Mouse (Mus musculus) kidney, adult 8-10 months (tissue): ENCODE results near the gene Tmem120a.

ENCODE experiments used
- DNase-seq, 2 experiments: peaks; one replicate each; pipeline ENCODE4 v3.0.0; 2022

Tmem120a gene

GRCm38 (mm10) chr5:135707039-135707438, 37.2 kb downstream of the Tmem120a start:
- DNase-seq = no peak

GRCm38 (mm10) chr5:135705383-135705782, 38.9 kb downstream of the Tmem120a start:
- DNase-seq = no peak

DNA sequence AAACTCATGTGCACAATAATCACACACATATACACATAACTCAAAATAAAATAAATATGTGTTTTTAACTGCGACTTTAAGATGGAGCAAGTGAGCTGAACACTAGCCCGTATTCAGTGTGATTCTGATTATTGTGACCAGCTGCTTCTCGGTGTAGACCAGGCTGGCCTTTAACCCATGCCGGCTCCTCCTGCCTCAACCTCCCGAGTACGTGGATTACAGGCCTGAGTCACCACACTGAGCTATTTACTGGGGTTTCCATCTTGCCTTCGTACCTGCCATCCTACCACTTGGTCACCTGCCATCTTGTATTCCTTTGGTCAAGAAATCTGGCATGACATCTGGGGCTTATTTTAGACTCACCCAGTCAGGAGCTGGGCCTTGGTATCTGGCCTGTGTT, 40.8 kb downstream of the Tmem120a start:
- DNase-seq = no peak

GRCm38 (mm10) chr5:135702682-135703192, 41.5 kb downstream of the Tmem120a start:
- DNase-seq = no peak

DNA sequence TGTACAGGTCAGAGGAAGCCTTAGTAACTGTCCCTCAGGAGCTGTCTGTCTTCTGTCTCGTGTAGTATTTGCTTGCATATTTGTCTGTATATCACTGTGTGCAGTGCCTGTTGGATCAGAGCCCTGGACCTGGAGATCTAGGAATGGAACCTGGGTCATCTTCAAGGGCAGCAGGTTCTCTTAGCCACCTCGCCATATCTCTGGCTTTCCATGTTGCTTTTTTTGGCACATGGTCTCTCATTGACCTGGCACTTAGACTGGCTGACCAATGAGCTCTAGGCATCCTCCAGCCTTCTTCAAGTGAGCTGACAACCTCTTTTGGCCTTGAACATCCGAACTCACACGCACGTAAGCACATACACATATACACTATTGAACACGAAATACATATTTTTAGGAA, 42.1 kb downstream of the Tmem120a start:
- DNase-seq = no peak

DNA sequence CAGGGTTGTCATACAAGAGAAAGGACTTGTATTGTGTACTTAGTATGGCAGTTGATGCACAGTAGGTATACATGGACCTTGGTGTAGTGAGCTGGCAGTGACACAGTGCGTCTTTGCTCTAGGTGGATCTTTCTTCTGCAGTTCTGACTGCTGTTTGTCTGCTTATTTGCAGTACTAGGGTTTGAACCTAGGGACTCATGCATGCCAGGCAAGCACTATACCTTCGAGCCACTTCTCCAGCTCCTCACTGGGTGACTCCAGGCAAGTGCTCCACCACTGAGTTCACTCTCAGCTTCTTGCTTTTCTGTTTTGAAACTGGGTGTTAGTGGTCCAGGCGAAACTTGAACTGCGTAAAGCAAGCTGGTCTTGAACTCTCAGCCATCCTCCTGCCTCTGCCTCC, 42.6 kb downstream of the Tmem120a start:
- DNase-seq = no peak

DNA sequence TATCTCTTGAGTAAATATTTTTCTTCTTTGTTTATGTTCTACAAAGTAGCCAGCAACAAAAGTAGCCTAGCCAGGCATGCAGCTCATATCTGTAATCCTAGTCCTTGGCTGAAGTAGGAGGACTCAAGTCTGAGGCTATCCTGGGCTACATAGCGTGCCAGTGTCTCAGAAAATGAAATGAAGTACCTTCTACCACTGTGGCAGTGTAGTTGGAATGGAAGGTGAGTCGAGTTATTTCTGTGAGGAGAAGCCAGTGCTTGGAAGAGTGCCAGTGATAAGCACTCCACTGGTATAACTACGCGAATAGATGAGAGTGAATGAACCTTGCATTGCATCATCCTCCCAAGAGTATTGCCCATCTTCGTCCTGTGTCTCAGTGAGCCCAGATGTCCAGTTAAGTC, 46.5 kb downstream of the Tmem120a start:
- no peak for DNase-seq

DNA sequence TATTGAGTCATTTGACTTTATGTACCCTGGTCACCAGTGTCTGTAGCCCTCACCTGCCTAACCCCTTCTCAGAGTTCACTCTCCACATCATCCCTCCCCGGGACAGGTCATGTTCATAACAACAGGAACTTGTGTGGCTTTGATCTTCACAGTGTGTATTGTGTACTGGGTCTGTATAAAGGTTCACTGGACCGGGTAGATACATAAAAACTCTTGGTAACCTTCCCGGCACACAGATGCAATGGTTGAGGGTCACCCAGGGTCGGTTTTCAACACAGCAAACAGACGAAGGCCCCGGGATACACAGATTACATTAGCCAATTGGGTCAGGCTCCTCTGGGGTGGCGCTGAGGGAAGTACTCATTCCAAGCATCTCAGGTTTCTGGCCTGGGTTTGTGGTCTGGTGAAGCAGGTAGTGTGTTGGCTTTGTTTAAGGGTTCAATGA, 48.9 kb downstream of the Tmem120a start:
- DNase-seq = no peak

GRCm38 (mm10) chr5:135693281-135693853, 50.9 kb downstream of the Tmem120a start:
- peak; percentile 90 to 91 for DNase-seq

- no peak for DNase-seq
Observed at GRCm38 (mm10) chr5:135691266-135691665, 53.0 kb downstream of the Tmem120a start.

DNA sequence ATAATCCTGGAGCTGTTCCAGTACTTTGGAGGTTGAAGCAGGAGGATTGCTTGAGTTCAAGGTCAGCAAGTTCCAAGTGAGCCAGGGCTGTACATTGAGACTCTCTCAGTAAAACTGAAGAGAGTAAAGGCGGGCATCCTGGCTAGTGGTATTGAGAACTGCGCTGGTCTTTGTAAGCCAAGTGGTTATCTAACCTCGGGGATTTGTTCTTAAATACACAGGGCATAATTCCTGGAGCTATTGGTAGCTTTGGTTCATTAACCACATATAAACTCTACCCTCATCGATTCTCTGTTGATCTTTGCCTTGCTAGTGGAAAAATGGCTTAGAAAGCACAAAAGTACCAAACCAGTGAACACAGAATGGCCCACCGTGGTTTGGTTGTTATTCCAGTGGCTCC, 53.8 kb downstream of the Tmem120a start:
- no peak for DNase-seq
